Mouse (Mus musculus): ENCODE data around the gene Slc27a3.

GRCm38 (mm10) chr3:90425499-90425898, 35.8 kb upstream of the Slc27a3 start:
- no peak for TF ChIP-seq EP300 (IDR thresholded peaks at IDR 0.05)
- no peak for TF ChIP-seq CTCF (IDR thresholded peaks at IDR 0.05)

All from lung, postnatal 0 days (tissue).